Mouse (Mus musculus): Measurements from ENCODE around the gene Eef1a1. TPM values are rescaled to one million over a fixed set of nuclear protein-coding genes. Genes with fewer than 3 reads are reported as not detected.

The Eef1a1 gene
- 1,241 and 1,476 TPM in 2 replicates for polyA plus RNA-seq (2021; fragmentation: Nextera tagmentation)
- long read RNA-seq, experiment 1, transcript Eef1a1-201 (8 exons, 1,794 nt): major isoform, 10,983 of 11,871 reads
- long read RNA-seq, experiment 1, partial matches to known transcripts: 715 of 11,871 reads
- long read RNA-seq, experiment 1, other reads (novel, unspliced or antisense): 173 of 11,871 reads
- long read RNA-seq, experiment 2, transcript Eef1a1-201 (8 exons, 1,794 nt): major isoform, 1,486 of 2,089 reads
- long read RNA-seq, experiment 2, partial matches to known transcripts: 548 of 2,089 reads
- long read RNA-seq, experiment 2, other reads (novel, unspliced or antisense): 55 of 2,089 reads

DNA sequence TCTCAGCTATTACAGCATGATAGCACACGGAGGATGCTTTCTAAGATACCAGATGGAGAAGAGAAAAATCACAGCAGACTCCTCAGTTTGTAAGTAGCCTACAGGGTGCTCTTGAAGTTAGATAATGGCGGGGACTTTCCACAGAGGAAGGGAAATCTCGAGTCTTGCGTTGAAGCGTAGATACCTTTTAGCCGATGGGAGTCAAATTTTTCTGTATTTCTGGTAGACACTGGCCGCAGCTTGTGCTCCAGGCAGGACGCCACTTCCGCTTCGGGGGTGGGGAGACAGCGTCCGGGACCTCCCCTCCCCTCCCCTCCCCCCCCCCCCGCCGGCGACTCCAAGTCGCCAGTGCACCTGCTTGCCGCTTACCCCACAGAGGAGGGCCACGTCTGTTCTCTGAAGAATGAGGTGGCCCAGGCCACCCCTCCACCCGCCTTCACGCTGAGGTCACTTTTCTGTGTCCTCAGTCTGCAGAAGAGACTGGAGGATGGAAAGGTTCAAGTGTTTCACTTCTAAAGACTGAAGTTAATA lies at the start of gene Eef1a1:
Gene Eef1a1 (minus strand): TSS at position 262 of the 531 bp plus-strand sequence.

GRCm38 (mm10) chr9:78447973-78448873 lies 40.7 kb downstream of the Eef1a1 start, which contains the start of the genes Mto1 and Gm17324:
Gene Mto1, plus strand, starts transcription at chr9:78448208.
Gene Gm17324, minus strand, starts transcription at chr9:78448786.

DNA sequence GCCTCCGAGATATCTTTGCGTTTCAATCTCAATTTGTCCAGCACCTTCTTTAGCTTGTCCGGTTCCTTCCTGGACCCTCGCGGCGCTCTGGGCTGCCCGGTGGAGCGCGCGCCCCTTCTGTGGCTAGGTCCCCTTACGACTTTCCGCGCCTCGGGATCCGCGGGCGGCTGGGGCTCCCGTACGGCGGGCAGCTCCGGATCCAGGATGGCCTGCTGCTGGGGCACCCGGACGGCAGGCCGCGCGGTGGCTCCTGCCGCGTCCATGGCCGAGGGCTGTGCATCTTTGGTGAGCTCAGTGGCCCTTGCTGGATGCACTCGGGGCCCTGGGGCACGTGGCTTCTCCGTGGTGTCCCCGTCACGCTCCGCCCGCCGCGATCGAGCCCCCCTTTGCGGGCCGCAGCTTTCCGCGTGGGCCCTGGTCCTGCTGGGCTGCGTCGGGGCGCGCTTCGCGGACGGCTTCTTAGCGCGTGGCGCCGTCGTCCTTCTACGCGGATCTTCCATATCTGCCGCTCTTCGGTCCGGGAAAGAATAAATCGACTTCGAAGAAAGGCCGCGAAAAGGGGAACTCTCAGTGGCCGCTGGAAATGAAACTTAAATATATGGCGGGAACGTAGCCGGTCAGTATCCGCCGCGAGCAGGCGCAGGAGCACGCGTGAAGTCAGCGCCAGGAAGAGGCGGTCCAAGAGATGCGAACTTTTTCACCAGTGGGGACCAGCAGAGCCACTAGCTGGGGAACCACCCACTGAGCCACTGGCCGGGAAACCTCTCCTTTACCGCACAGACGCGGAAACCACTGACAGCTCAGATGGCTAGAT lies 46.2 kb downstream of the Eef1a1 start, which contains the start of gene Cgas:
Gene Cgas (minus strand): TSS at position 659 of the 814 bp plus-strand sequence.

Other genes starting within 250 kb of the Eef1a1 start
- gene Gm3776, start 232.0 kb downstream of the Eef1a1 start, polyA plus RNA-seq (2021; fragmentation: Nextera tagmentation): not detected in 2 replicates
- gene Gm10639, start 199.2 kb downstream of the Eef1a1 start, polyA plus RNA-seq (2021; fragmentation: Nextera tagmentation): 0.19 TPM in 1 of 2 replicates, not detected in the other
- gene Omt2a, start 174.4 kb downstream of the Eef1a1 start, polyA plus RNA-seq (2021; fragmentation: Nextera tagmentation): not detected in 2 replicates
- not detected in 2 replicates for gene Omt2b, start 161.6 kb downstream of the Eef1a1 start, polyA plus RNA-seq (2021; fragmentation: Nextera tagmentation)
- gene Gsta2, start 133.4 kb downstream of the Eef1a1 start, polyA plus RNA-seq (2021; fragmentation: Nextera tagmentation): 1.1 and 1.4 TPM in 2 replicates
- not detected in 2 replicates for gene Dppa5a, start 121.0 kb downstream of the Eef1a1 start, polyA plus RNA-seq (2021; fragmentation: Nextera tagmentation)
- gene Ooep, start 110.4 kb downstream of the Eef1a1 start, polyA plus RNA-seq (2021; fragmentation: Nextera tagmentation): not detected in 2 replicates
- 0.06 TPM in 1 of 2 replicates, not detected in the other for gene Ddx43, start 93.4 kb downstream of the Eef1a1 start, polyA plus RNA-seq (2021; fragmentation: Nextera tagmentation)
- gene Cgas, start 45.9 kb downstream of the Eef1a1 start, polyA plus RNA-seq (2021; fragmentation: Nextera tagmentation): 0.25 and 0.32 TPM in 2 replicates
- gene Mto1, start 40.9 kb downstream of the Eef1a1 start, polyA plus RNA-seq (2021; fragmentation: Nextera tagmentation): 19.6 and 25.4 TPM in 2 replicates
- 1.0 and 1.3 TPM in 2 replicates for gene Gm17324, start 40.4 kb downstream of the Eef1a1 start, polyA plus RNA-seq (2021; fragmentation: Nextera tagmentation)
- 12.6 and 16.3 TPM in 2 replicates for gene Slc17a5, start 98.9 kb upstream of the Eef1a1 start, polyA plus RNA-seq (2021; fragmentation: Nextera tagmentation)
- 0.14 and 0.23 TPM in 2 replicates for gene Cd109, start 126.4 kb upstream of the Eef1a1 start, polyA plus RNA-seq (2021; fragmentation: Nextera tagmentation)